Mouse (Mus musculus) heart, adult 2 months (tissue): ENCODE results near the gene Cyp2d22.
"Not testable (repeated sequence)": the region's sequence is repeated elsewhere in the genome, so short reads cannot be mapped to it uniquely, and the experiment has no call there.

Experiments used
- CTCF ChIP-seq: fragments of 200-600 bp; IDR thresholded peaks from 2 replicates; pipeline ENCODE4 v1.8.1; 2022; ENCODE audit warnings: antibody characterized with exemption, mild to moderate bottlenecking, moderate library complexity
- EP300 ChIP-seq: fragments of 200-500 bp; IDR thresholded peaks from 2 replicates; pipeline ENCODE4 v1.6.1; 2011; ENCODE audit warnings: low read depth, low read length, control low read depth; ENCODE audit not compliant: insufficient read depth
- POLR2A ChIP-seq: fragments of 200-500 bp; IDR thresholded peaks from 2 replicates; pipeline ENCODE4 v1.6.1; 2011; ENCODE audit warnings: mild to moderate bottlenecking, low read depth, low read length, control low read depth; ENCODE audit not compliant: insufficient read depth

DNA sequence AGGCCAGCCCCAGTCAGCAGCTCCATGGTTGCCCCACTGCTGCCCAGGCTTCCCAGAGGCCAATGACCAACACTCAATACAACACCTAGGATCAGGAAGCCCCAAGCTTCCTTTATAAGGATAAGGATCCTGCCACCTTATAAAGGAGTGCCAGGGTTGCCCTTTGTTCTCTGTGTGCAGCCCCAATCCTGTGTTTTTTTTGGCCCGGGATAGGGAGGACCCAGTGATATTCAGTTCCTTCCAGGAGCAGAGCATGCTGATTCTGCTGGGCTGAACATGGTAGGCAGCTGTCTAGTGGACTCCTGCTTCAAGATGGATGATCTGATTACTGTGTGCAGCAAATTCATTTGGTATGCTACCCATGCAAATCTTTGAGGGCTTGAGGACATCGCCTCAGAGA lies 13.9 kb upstream of the Cyp2d22 start, which contains the start of gene Cyp2d11:
- not testable (repeated sequence) for TF ChIP-seq CTCF, POLR2A, EP300
